Mouse (Mus musculus) CH12.LX (cell line): ENCODE measurements around the gene Tmem50b. TPM values are rescaled to one million over a fixed set of nuclear protein-coding genes. Genes with fewer than 3 reads are reported as not detected.

ENCODE experiments used
- DNase-seq: peaks from one replicate; pipeline ENCODE4 v3.0.0-alpha.2; 2013; ENCODE audit errors: extremely low read depth
- H3K27ac ChIP-seq: 2 replicates; pipeline ENCODE4 v1.5.1; 2012; ENCODE audit warnings: low read depth, mild to moderate bottlenecking, control low read depth, moderate library complexity; ENCODE audit not compliant: insufficient read depth
- H3K27me3 ChIP-seq: replicated peaks from 2 replicates; pipeline ENCODE3; 2012; ENCODE audit warnings: inconsistent platforms
- H3K36me3 ChIP-seq, 2 experiments: replicated peaks in 1 of 2; 2 replicates each; pipeline versions ENCODE3 to v1.6.1; 2012; ENCODE audit warnings: inconsistent platforms in 1 of 2, low read length in 1 of 2, mild to moderate bottlenecking in 1 of 2, mixed read lengths in 1 of 2, moderate library complexity in 1 of 2; ENCODE audit not compliant: control insufficient read depth in 1 of 2, insufficient read depth in 1 of 2
- H3K4me1 ChIP-seq, 2 experiments: 2 replicates each; pipeline ENCODE4 v1.6.1; 2012; ENCODE audit warnings: inconsistent platforms in 1 of 2, moderate library complexity in 1 of 2; ENCODE audit not compliant: insufficient read depth in 2 of 2, control insufficient read depth in 1 of 2
- H3K4me2 ChIP-seq: 2 replicates; pipeline ENCODE4 v1.6.1; 2012; ENCODE audit warnings: low read depth, mild to moderate bottlenecking, control low read depth; ENCODE audit not compliant: poor library complexity, insufficient read depth, severe bottlenecking
- H3K4me3 ChIP-seq, 3 experiments: fragments of 150-350 bp in 1 of 3; sonication (generic) in 1 of 3; replicated peaks in 1 of 3; 2 replicates each; pipeline versions ENCODE3 to v1.5.1; 2011 to 2012; ENCODE audit warnings: low read depth in 2 of 3, low read length in 2 of 3, mild to moderate bottlenecking in 2 of 3, moderate library complexity in 2 of 3, control low read depth in 1 of 3, improper control_type of control experiment in 1 of 3, inconsistent platforms in 1 of 3, mixed read lengths in 1 of 3; ENCODE audit not compliant: poor library complexity in 1 of 3
- H3K79me2 ChIP-seq: replicated peaks from 2 replicates; pipeline ENCODE4 v1.6.1; 2012; ENCODE audit warnings: mild to moderate bottlenecking, moderate library complexity; ENCODE audit not compliant: control insufficient read depth, poor library complexity, insufficient read depth, severe bottlenecking; ENCODE audit errors: extremely low read depth
- H3K9ac ChIP-seq: 2 replicates; pipeline ENCODE4 v1.6.1; 2012; ENCODE audit warnings: low read depth, mild to moderate bottlenecking, control low read depth, moderate library complexity; ENCODE audit not compliant: insufficient read depth
- H3K9me3 ChIP-seq: replicated peaks from 2 replicates; pipeline ENCODE3; 2012; ENCODE audit warnings: low read length, inconsistent platforms, mixed read lengths
- BHLHE40 ChIP-seq: IDR thresholded peaks from 2 replicates; pipeline ENCODE4 v1.6.1; 2011; ENCODE audit warnings: mild to moderate bottlenecking, low read depth, low read length, improper control_type of control experiment
- CHD1 ChIP-seq: IDR thresholded peaks from 2 replicates; pipeline ENCODE4 v1.6.1; 2012; ENCODE audit warnings: low read depth, low read length, improper control_type of control experiment, inconsistent platforms
- CHD2 ChIP-seq: IDR thresholded peaks from 2 replicates; pipeline ENCODE4 v1.6.1; 2011; ENCODE audit warnings: low read length, improper control_type of control experiment
- CTCF ChIP-seq, 2 experiments: IDR thresholded peaks in 1 of 2; conservative IDR thresholded peaks in 1 of 2; 2 replicates each; pipeline ENCODE4 v1.5.1; 2011 to 2012; ENCODE audit warnings: low read depth in 2 of 2, low read length in 2 of 2, improper control_type of control experiment in 1 of 2, inconsistent platforms in 1 of 2, mild to moderate bottlenecking in 1 of 2, moderate library complexity in 1 of 2
- E2F4 ChIP-seq: IDR thresholded peaks from 2 replicates; pipeline ENCODE4 v1.6.1; 2011; ENCODE audit warnings: low read depth, low read length, improper control_type of control experiment; ENCODE audit not compliant: insufficient replicate concordance
- ELF1 ChIP-seq: IDR thresholded peaks from 2 replicates; pipeline ENCODE4 v1.6.1; 2014; ENCODE audit warnings: low read depth, mild to moderate bottlenecking, inconsistent platforms, low read length, improper control_type of control experiment
- EP300 ChIP-seq: IDR thresholded peaks from 2 replicates; pipeline ENCODE4 v1.6.1; 2011; ENCODE audit warnings: low read length, improper control_type of control experiment
- HCFC1 ChIP-seq: IDR thresholded peaks from 2 replicates; pipeline ENCODE4 v1.6.1; 2012; ENCODE audit warnings: low read depth, mild to moderate bottlenecking, inconsistent platforms, low read length, improper control_type of control experiment
- IRF4 ChIP-seq: IDR thresholded peaks from 2 replicates; pipeline ENCODE4 v1.6.1; 2014; ENCODE audit warnings: low read depth, mild to moderate bottlenecking, inconsistent platforms, low read length, improper control_type of control experiment
- JUND ChIP-seq: conservative IDR thresholded peaks from 2 replicates; pipeline ENCODE4 v1.6.1; 2011; ENCODE audit warnings: low read depth, low read length, improper control_type of control experiment
- KAT2A ChIP-seq: IDR thresholded peaks from 2 replicates; pipeline ENCODE4 v1.6.1; 2012; ENCODE audit warnings: low read length, improper control_type of control experiment, inconsistent platforms; ENCODE audit not compliant: insufficient replicate concordance
- MAFK ChIP-seq: IDR thresholded peaks from 2 replicates; pipeline ENCODE4 v1.6.1; 2011; ENCODE audit warnings: low read length, improper control_type of control experiment; ENCODE audit not compliant: insufficient replicate concordance
- MAX ChIP-seq: IDR thresholded peaks from 2 replicates; pipeline ENCODE4 v1.6.1; 2011; ENCODE audit warnings: low read length, improper control_type of control experiment
- MEF2A ChIP-seq: IDR thresholded peaks from 2 replicates; pipeline ENCODE4 v1.6.1; 2014; ENCODE audit warnings: low read depth, mild to moderate bottlenecking, inconsistent platforms, low read length, improper control_type of control experiment, borderline replicate concordance
- MXI1 ChIP-seq: IDR thresholded peaks from 2 replicates; pipeline ENCODE4 v1.6.1; 2011; ENCODE audit warnings: mild to moderate bottlenecking, low read depth, low read length, improper control_type of control experiment
- MYC ChIP-seq: IDR thresholded peaks from 2 replicates; pipeline ENCODE4 v1.6.1; 2011; ENCODE audit warnings: low read depth, mild to moderate bottlenecking, improper control_type of control experiment, low read length
- NELFE ChIP-seq: IDR thresholded peaks from 2 replicates; pipeline ENCODE4 v1.6.1; 2011; ENCODE audit warnings: low read depth, low read length, improper control_type of control experiment
- PAX5 ChIP-seq: IDR thresholded peaks from 2 replicates; pipeline ENCODE4 v1.6.1; 2012; ENCODE audit warnings: low read length, inconsistent platforms, mixed read lengths
- POLR2A ChIP-seq: IDR thresholded peaks from 2 replicates; pipeline ENCODE4 v1.6.1; 2011; ENCODE audit warnings: low read depth, mild to moderate bottlenecking, improper control_type of control experiment, low read length
- POLR2AphosphoS2 ChIP-seq: IDR thresholded peaks from 2 replicates; pipeline ENCODE4 v1.6.1; 2011; ENCODE audit warnings: low read depth, low read length, improper control_type of control experiment
- RAD21 ChIP-seq: IDR thresholded peaks from 2 replicates; pipeline ENCODE4 v1.6.1; 2011; ENCODE audit warnings: low read depth, mild to moderate bottlenecking, low read length, improper control_type of control experiment, moderate library complexity
- RCOR1 ChIP-seq: conservative IDR thresholded peaks from 2 replicates; pipeline ENCODE4 v1.6.1; 2012; ENCODE audit warnings: low read depth, mild to moderate bottlenecking, inconsistent platforms, low read length, improper control_type of control experiment
- SIN3A ChIP-seq: IDR thresholded peaks from 2 replicates; pipeline ENCODE4 v1.6.1; 2012; ENCODE audit warnings: low read length, improper control_type of control experiment, inconsistent platforms
- TBP ChIP-seq: conservative IDR thresholded peaks from 2 replicates; pipeline ENCODE4 v1.6.1; 2011; ENCODE audit warnings: low read depth, low read length, improper control_type of control experiment
- TCF12 ChIP-seq: IDR thresholded peaks from 2 replicates; pipeline ENCODE4 v1.6.1; 2014; ENCODE audit warnings: low read depth, mild to moderate bottlenecking, inconsistent platforms, low read length, improper control_type of control experiment
- UBTF ChIP-seq: IDR thresholded peaks from 2 replicates; pipeline ENCODE4 v1.6.1; 2012; ENCODE audit warnings: low read depth, mild to moderate bottlenecking, inconsistent platforms, low read length, improper control_type of control experiment, moderate library complexity
- ZC3H11A ChIP-seq: IDR thresholded peaks from 2 replicates; pipeline ENCODE4 v1.6.1; 2012; ENCODE audit warnings: low read depth, mild to moderate bottlenecking, inconsistent platforms, low read length, improper control_type of control experiment
- ZMIZ1 ChIP-seq: IDR thresholded peaks from 2 replicates; pipeline ENCODE4 v1.6.1; 2012; ENCODE audit warnings: low read depth, mild to moderate bottlenecking, inconsistent platforms, low read length, improper control_type of control experiment
- ZNF384 ChIP-seq: IDR thresholded peaks from 2 replicates; pipeline ENCODE4 v1.6.1; 2012; ENCODE audit warnings: low read depth, low read length, improper control_type of control experiment, inconsistent platforms
- dilution Hi-C: fragments of 300-500 bp; cut with MboI; formaldehyde crosslinking; loops from 2 replicates; pipeline ENCODE4 v1.14.3; 2020; ENCODE audit warnings: low sequenced_read_pairs; ENCODE audit not compliant: extremely low pct_unique_long_range_greater_than_20kb, extremely low pct_ligation_motif_present
- in situ Hi-C: fragments of 300-500 bp; cut with MboI; formaldehyde crosslinking; loops from 3 replicates; pipeline ENCODE4 v1.14.3; 2019; ENCODE audit warnings: low sequenced_read_pairs, low pct_ligation_motif_present, low pct_unique_long_range_greater_than_20kb, mixed read lengths
- polyA plus RNA-seq: library from polyadenylated mRNA; unstranded; fragments of >175 nt; gene quantifications from 2 replicates; pipeline ENCODE4 v1.2.1, GENCODE M21; 2012; ENCODE audit warnings: low read depth; ENCODE audit not compliant: insufficient read length
- total RNA-seq, 2 experiments: library from RNA; depleted of rRNA; stranded (reverse); fragments of 300-350 nt in 1 of 2; fragments of >200 nt in 1 of 2; gene quantifications; 2 replicates each; pipeline ENCODE4 v1.2.3; 2012 to 2014

The Tmem50b gene
- total and polyA plus RNA-seq, 3 experiments: 6.1 to 15.9 (median 12.7) TPM

GRCm38 (mm10) chr16:91599242-91599641 is 1.6 kb upstream of the Tmem50b start:
- in situ Hi-C loops: loop anchor here (5.0 to 10.0 kb wide), 2 partner anchors 87 to 234 kb away; no protein-coding TSS in a partner anchor

GRCm38 (mm10) chr16:91596779-91597671 is 575 bp downstream of the Tmem50b start:
- H3K9me3 ChIP-seq: no peaks in the 10 kb centered on the region
- peak overlapping the region; percentile 67 to 86 (median 80) for H3K4me3 ChIP-seq
- in situ Hi-C loops (loop anchor here (5.0 to 10.0 kb wide), 2 partner anchors 85 to 232 kb away; no protein-coding TSS in a partner anchor), dilution Hi-C loops (no loop called here)
- peak overlapping the region; percentile 54 for H3K9ac ChIP-seq
- peaks cover 13% of the 10 kb centered on the region for H3K27me3 ChIP-seq
- TF ChIP-seq IRF4 (peak; percentile 38), NELFE (peak; percentile 63), POLR2A (peak; percentile 73), ELF1 (no peak), BHLHE40 (0 out of 2 replicates have a peak, but pooled peaks have one; percentile 17), MYC (no peak), CHD2 (0 out of 2 replicates have a peak, but pooled peaks have one; percentile 24), MEF2A (peak; percentile 33; the same call in 1 of the 2 replicates), HCFC1 (no peak), KAT2A (0 out of 2 replicates have a peak, but pooled peaks have one; percentile 34), EP300 (no peak), CTCF (conservative IDR thresholded peaks at IDR 0.05 in 1 of 2, IDR thresholded peaks at IDR 0.05 in 1 of 2; ENCODE audit: low read depth in 2 of 2, low read length in 2 of 2) (no peak), MXI1 (peak; percentile 54), MAX (0 out of 2 replicates have a peak, but pooled peaks have one; percentile 1), POLR2AphosphoS2 (no peak), ZC3H11A (no peak), UBTF (peak; percentile 90; the same call in 1 of the 2 replicates), RCOR1 (no peak), TCF12 (no peak), ZMIZ1 (peak; percentile 76; the same call in 1 of the 2 replicates), RAD21 (no peak), CHD1 (0 out of 2 replicates have a peak, but pooled peaks have one; percentile 57), JUND (no peak), SIN3A (peak; percentile 50; the same call in 1 of the 2 replicates)
- peak overlapping the region; percentile 76 for H3K4me2 ChIP-seq
- peaks cover 0 to 16% of the 10 kb centered on the region in 2 experiments for H3K36me3 ChIP-seq
- H3K79me2 ChIP-seq: no peaks in the 10 kb centered on the region
- peaks cover 9 to 31% of the 10 kb centered on the region in 2 experiments for H3K4me1 ChIP-seq
- H3K27ac ChIP-seq: no peak overlapping the region
- peak; percentile 45 for DNase-seq

More at GRCm38 (mm10) chr16:91599242-91599641, 1.6 kb upstream of the Tmem50b start:
- no peak for TF ChIP-seq ZNF384
- TF ChIP-seq MXI1: no peak
- peak; percentile 38 for TF ChIP-seq RAD21
- no peak for TF ChIP-seq ELF1
- TF ChIP-seq MAX: no peak
- no peak for TF ChIP-seq IRF4
- TF ChIP-seq ZMIZ1: no peak
- TF ChIP-seq MEF2A: no peak
- TF ChIP-seq TBP: no peak
- no peak for TF ChIP-seq MAFK
- TF ChIP-seq E2F4: no peak
- no peak for TF ChIP-seq EP300
- TF ChIP-seq CTCF (conservative IDR thresholded peaks at IDR 0.05 in 1 of 2, IDR thresholded peaks at IDR 0.05 in 1 of 2; ENCODE audit: low read depth in 2 of 2, low read length in 2 of 2): peak in 1 of 2 experiments; percentile 52; a peak in 2 of 4 replicates
- TF ChIP-seq PAX5: no peak
- no peak for TF ChIP-seq RCOR1
- TF ChIP-seq, all 38 proteins: peak for 2
- dilution Hi-C loops: no loop called here
- Histone ChIP-seq H3K27me3 (peaks cover 14% of the 10 kb centered on the region), H3K9ac (no peak overlapping the region), H3K79me2 (no peaks in the 10 kb centered on the region), H3K4me3 (no peak overlapping the region), H3K9me3 (no peaks in the 10 kb centered on the region), H3K27ac (no peak overlapping the region), H3K4me1 (peaks cover 9 to 28% of the 10 kb centered on the region in 2 experiments), H3K4me2 (no peak overlapping the region; the same call in 1 of the 2 replicates), H3K36me3 (peaks cover 0 to 4% of the 10 kb centered on the region in 2 experiments)
- no peak for DNase-seq
